Mouse (Mus musculus) embryonic facial prominence, embryonic 10.5 days (tissue): ENCODE data around the gene Ube2l6. TPM values are rescaled to one million over a fixed set of nuclear protein-coding genes. Genes with fewer than 3 reads are reported as not detected.
"Not testable (repeated sequence)": the region's sequence is repeated elsewhere in the genome, so short reads cannot be mapped to it uniquely, and the experiment has no call there.

Experiments used
- DNase-seq: peaks from one replicate; pipeline ENCODE4 v3.0.0-alpha.2; 2017; ENCODE audit warnings: low spot score
- H3K27ac ChIP-seq: fragments of 300-500 bp; sonication (generic); replicated peaks from 2 replicates; pipeline ENCODE4 v1.5.1; 2016; ENCODE audit warnings: mild to moderate bottlenecking
- H3K27me3 ChIP-seq: fragments of 300-500 bp; sonication (generic); replicated peaks from 2 replicates; pipeline ENCODE4 v1.6.1; 2016; ENCODE audit warnings: low read depth, mild to moderate bottlenecking; ENCODE audit not compliant: poor library complexity, severe bottlenecking
- H3K36me3 ChIP-seq: fragments of 300-500 bp; sonication (generic); replicated peaks from 2 replicates; pipeline ENCODE4 v1.6.1; 2016; ENCODE audit warnings: mild to moderate bottlenecking, moderate library complexity
- H3K4me1 ChIP-seq: fragments of 300-500 bp; sonication (generic); 2 replicates; pipeline ENCODE4 v1.6.1; 2016
- H3K4me3 ChIP-seq: fragments of 300-500 bp; sonication (generic); 2 replicates; pipeline ENCODE4 v1.5.1; 2016; ENCODE audit warnings: mild to moderate bottlenecking, moderate library complexity
- H3K9me3 ChIP-seq: fragments of 300-500 bp; sonication (generic); 2 replicates; pipeline ENCODE4 v1.6.1; 2016; ENCODE audit warnings: mild to moderate bottlenecking
- WGBS: fragments of 180-500 bp; shearing (Covaris S2); methylation state at CpG from one replicate; pipeline ENCODE4 v1.1.7; 2016; 5-methylcytosine and 5-hydroxymethylcytosine counted together
- polyA plus RNA-seq: library from polyadenylated mRNA; unstranded; fragments of >200 nt; fragmentation: Nextera tagmentation; extraction: Ambion mirVana; gene quantifications from 2 replicates; pipeline ENCODE4 v1.2.1, GENCODE M21; 2016

Gene Ube2l6
- polyA plus RNA-seq, 1 experiment from 2014 or later, result 22.7 TPM

- Histone ChIP-seq H3K4me3 (peak overlapping the region; percentile 73), H3K27me3 (no peaks in the 10 kb centered on the region), H3K27ac (peak overlapping the region; percentile 78), H3K9me3 (peaks cover 12% of the 10 kb centered on the region; the same call in 1 of the 2 replicates), H3K4me1 (peaks cover 17% of the 10 kb centered on the region), H3K36me3 (no peaks in the 10 kb centered on the region)
- peak; percentile 83 for DNase-seq
- 12% methylated on average over 13 of the region's 13 CpGs for WGBS
These were observed 665 bp upstream of the Ube2l6 start for GRCm38 (mm10) chr2:84797833-84798492.

- Histone ChIP-seq H3K9me3 (peaks cover 12% of the 10 kb centered on the region; the same call in 1 of the 2 replicates), H3K36me3 (no peaks in the 10 kb centered on the region), H3K27me3 (no peaks in the 10 kb centered on the region), H3K27ac (peak overlapping the region; percentile 78), H3K4me1 (peaks cover 17% of the 10 kb centered on the region), H3K4me3 (peak overlapping the region; percentile 73)
- WGBS, result under 1% methylated on average over 16 of the region's 16 CpGs
- peak; percentile 60 for DNase-seq
These were observed 473 bp downstream of the Ube2l6 start for GRCm38 (mm10) chr2:84799041-84799561.

GRCm38 (mm10) chr2:84800304-84800703 is 1.7 kb downstream of the Ube2l6 start:
- Histone ChIP-seq H3K27me3 (no peaks in the 10 kb centered on the region), H3K36me3 (no peaks in the 10 kb centered on the region), H3K4me3 (no peak overlapping the region), H3K9me3 (peaks cover 4% of the 10 kb centered on the region; the same call in 1 of the 2 replicates), H3K27ac (no peak overlapping the region), H3K4me1 (peaks cover 17% of the 10 kb centered on the region)
- DNase-seq, result no peak
- WGBS, result 82% methylated on average over 4 of the region's 4 CpGs

- H3K36me3 ChIP-seq, H3K9me3 ChIP-seq, DNase-seq, H3K27ac ChIP-seq, H3K27me3 ChIP-seq, H3K4me3 ChIP-seq: not testable (repeated sequence)
- WGBS, result 86% methylated on average over 5 of the region's 5 CpGs
- H3K4me1 ChIP-seq, result peaks cover 17% of the 10 kb centered on the region
These were observed 2.6 kb downstream of the Ube2l6 start for GRCm38 (mm10) chr2:84801223-84801622.

- no peaks in the 10 kb centered on the region for H3K27me3 ChIP-seq
- 88% methylated on average over 7 of the region's 7 CpGs for WGBS
- H3K27ac ChIP-seq, result no peak overlapping the region
- 0 out of 2 replicates have a peak, but pooled peaks cover 4% of the 10 kb centered on the region for H3K4me1 ChIP-seq
- H3K9me3 ChIP-seq, result no peaks in the 10 kb centered on the region
- DNase-seq, result no peak
- H3K4me3 ChIP-seq, result no peak overlapping the region
- no peaks in the 10 kb centered on the region for H3K36me3 ChIP-seq
These were observed 5.3 kb downstream of the Ube2l6 start for GRCm38 (mm10) chr2:84803963-84804362.

- Histone ChIP-seq H3K36me3 (no peaks in the 10 kb centered on the region), H3K4me1 (peaks cover 7% of the 10 kb centered on the region), H3K9me3 (no peaks in the 10 kb centered on the region), H3K27me3 (no peaks in the 10 kb centered on the region), H3K27ac (no peak overlapping the region), H3K4me3 (no peak overlapping the region)
- no peak for DNase-seq
- WGBS, result 67% methylated on average over 5 of the region's 5 CpGs
These were observed 7.9 kb downstream of the Ube2l6 start for GRCm38 (mm10) chr2:84806546-84806945.

GRCm38 (mm10) chr2:84809330-84809729 is 10.7 kb downstream of the Ube2l6 start:
- no peaks in the 10 kb centered on the region for H3K36me3 ChIP-seq
- no peak overlapping the region for H3K4me3 ChIP-seq
- no peaks in the 10 kb centered on the region for H3K27me3 ChIP-seq
- no peak overlapping the region for H3K27ac ChIP-seq
- no peak for DNase-seq
- H3K4me1 ChIP-seq, result peaks cover 7% of the 10 kb centered on the region
- H3K9me3 ChIP-seq, result no peaks in the 10 kb centered on the region

- WGBS, result 76% methylated on average over 6 of the region's 6 CpGs
- Histone ChIP-seq H3K36me3 (no peaks in the 10 kb centered on the region), H3K4me3 (peak overlapping the region; percentile 47; the same call in 1 of the 2 replicates), H3K27me3 (no peaks in the 10 kb centered on the region), H3K9me3 (no peaks in the 10 kb centered on the region), H3K4me1 (peaks cover 7% of the 10 kb centered on the region), H3K27ac (0 out of 2 replicates have a peak overlapping the region, but pooled peaks have one; percentile 3)
- DNase-seq, result no peak
These were observed 11.9 kb downstream of the Ube2l6 start for GRCm38 (mm10) chr2:84810526-84810885.

GRCm38 (mm10) chr2:84810886-84811577 is 12.4 kb downstream of the Ube2l6 start:
- peak; percentile 90 for DNase-seq
- peaks cover 7% of the 10 kb centered on the region for H3K4me1 ChIP-seq
- H3K27ac ChIP-seq, result peak overlapping the region; percentile 63
- H3K27me3 ChIP-seq, result no peaks in the 10 kb centered on the region
- peak overlapping the region; percentile 47 for H3K4me3 ChIP-seq
- no peaks in the 10 kb centered on the region for H3K36me3 ChIP-seq
- H3K9me3 ChIP-seq, result no peaks in the 10 kb centered on the region
- 38% methylated on average over 26 of the region's 26 CpGs for WGBS

- no peak for DNase-seq
- H3K27ac ChIP-seq, result no peak overlapping the region
These were observed 13.3 kb downstream of the Ube2l6 start for GRCm38 (mm10) chr2:84811880-84812279.

GRCm38 (mm10) chr2:84812676-84813075 is 14.0 kb downstream of the Ube2l6 start:
- peaks cover 7% of the 10 kb centered on the region for H3K4me1 ChIP-seq
- H3K36me3 ChIP-seq, result no peaks in the 10 kb centered on the region
- H3K9me3 ChIP-seq, result no peaks in the 10 kb centered on the region
- no peak for DNase-seq
- H3K27me3 ChIP-seq, result no peaks in the 10 kb centered on the region
- WGBS, result 80% methylated on average over 6 of the region's 6 CpGs
- H3K27ac ChIP-seq, result no peak overlapping the region
- H3K4me3 ChIP-seq, result no peak overlapping the region

More at GRCm38 (mm10) chr2:84811880-84812279, 13.3 kb downstream of the Ube2l6 start:
- Histone ChIP-seq H3K27me3 (no peaks in the 10 kb centered on the region), H3K36me3 (no peaks in the 10 kb centered on the region), H3K9me3 (no peaks in the 10 kb centered on the region), H3K4me1 (peaks cover 7% of the 10 kb centered on the region), H3K4me3 (no peak overlapping the region)
- 82% methylated on average over 7 of the region's 7 CpGs for WGBS

GRCm38 (mm10) chr2:84819861-84820260 is 21.2 kb downstream of the Ube2l6 start:
- Histone ChIP-seq H3K9me3 (no peaks in the 10 kb centered on the region), H3K27me3 (peaks cover 9% of the 10 kb centered on the region), H3K36me3 (no peaks in the 10 kb centered on the region), H3K4me1 (peaks cover 18% of the 10 kb centered on the region), H3K27ac (no peak overlapping the region), H3K4me3 (no peak overlapping the region)
- no peak for DNase-seq
- WGBS, result 68% methylated on average over 3 of the region's 3 CpGs

- Histone ChIP-seq H3K4me3 (no peak within 1 kb of the TSS), H3K27me3 (peaks cover 9% of the 10 kb centered on the region), H3K9me3 (no peaks in the 10 kb centered on the region), H3K4me1 (peaks cover 24% of the 10 kb centered on the region), H3K27ac (no peak within 1 kb of the TSS; the same call in 1 of the 2 replicates), H3K36me3 (no peaks in the 10 kb centered on the region)
- 65% methylated on average over 13 of the region's 13 CpGs for WGBS
- DNase-seq, result no peak
These were observed 23.9 kb downstream of the Ube2l6 start, which contains the start of gene Smtnl1 for GRCm38 (mm10) chr2:84822552-84822951. Gene Smtnl1, minus strand, starts transcription at chr2:84822652.
